Mouse (Mus musculus): ENCODE data around the gene Kifc5b.
"Not testable (repeated sequence)": the region's sequence is repeated elsewhere in the genome, so short reads cannot be mapped to it uniquely, and the experiment has no call there.

Kifc5b gene

DNA sequence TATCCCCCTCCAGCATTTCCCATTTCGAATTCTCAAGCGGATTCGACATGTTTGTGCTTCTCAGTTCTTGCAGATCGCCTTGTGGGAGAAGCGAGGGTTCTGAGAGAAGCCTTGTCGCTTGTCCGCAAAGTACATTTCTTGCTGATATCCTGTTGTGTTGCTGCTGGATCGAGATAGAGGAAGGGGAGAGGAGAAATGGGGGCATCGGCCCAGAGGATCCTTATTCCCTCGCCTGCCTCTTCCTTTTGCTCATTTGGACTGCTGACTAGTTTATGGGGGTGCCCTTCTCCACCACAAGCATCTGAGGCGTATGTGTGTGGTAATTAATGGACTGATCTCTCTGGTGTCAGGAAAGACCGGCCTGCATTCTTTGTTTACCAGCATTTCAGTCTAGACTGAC lies 669 bp downstream of the Kifc5b start:
- not testable (repeated sequence) for DNase-seq (ENCODE audit: extremely low read depth, insufficient read length, low spot score)

DNA sequence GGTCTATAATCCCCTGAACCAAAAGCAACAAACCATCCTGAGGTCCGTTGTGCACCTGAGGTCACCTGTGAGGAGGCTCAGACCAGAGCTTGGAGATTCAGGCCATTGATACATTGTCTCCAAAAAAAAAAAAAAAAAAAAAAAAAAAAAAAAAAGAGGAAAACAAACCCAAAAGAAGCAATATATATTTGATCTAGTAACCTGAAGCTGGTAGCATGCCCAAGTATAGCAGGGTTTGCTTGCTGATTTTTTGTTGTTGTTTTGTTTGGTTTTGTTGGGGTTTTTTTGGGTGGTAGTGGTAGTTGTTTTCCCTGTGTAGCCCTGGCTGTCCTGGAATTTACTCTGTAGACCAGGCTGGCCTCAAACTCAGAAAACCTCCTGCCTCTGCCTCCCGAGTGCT lies 1.5 kb downstream of the Kifc5b start:
- no peak for DNase-seq (ENCODE audit: extremely low read depth, insufficient read length, low spot score)

DNA sequence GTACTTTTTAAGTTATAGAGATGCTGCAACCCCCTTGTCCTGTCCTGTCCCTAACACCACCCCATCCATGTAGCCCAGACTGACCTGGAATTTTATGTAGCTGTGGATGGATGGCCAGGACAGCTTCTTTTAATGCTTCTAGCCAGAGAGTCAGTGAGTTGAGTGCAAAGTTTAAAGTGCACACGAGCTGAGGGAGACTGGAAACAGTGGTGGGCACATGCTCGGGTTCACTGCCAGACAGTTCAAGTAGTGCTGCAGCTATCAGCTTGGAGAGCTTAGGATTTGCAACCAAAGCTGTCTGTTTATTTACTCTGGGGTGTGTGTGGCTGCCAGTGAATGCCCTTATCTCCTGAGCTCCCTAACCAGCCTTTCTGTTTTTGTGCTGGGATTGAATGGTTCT lies 2.6 kb downstream of the Kifc5b start:
- DNase-seq (ENCODE audit: extremely low read depth, insufficient read length, low spot score), result not testable (repeated sequence)

DNA sequence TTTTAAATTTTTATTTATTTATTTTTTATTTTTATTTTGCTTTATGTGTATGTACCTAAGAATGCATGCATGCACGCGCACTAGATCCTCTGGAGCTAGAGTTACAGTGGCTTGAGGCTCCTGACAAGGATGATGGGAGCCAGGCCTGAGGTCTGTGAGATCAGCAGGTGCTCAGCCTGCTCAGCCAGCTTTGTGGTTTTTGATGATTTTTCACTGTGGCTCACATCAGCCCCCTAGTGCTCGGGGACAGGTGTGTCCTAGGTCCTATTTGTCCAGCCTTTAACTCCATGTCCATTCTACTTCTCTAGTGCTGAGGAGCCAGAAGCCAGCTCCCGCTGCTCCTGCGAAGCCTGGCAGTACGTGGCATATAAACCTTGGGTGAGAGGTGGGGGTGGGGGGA lies 5.5 kb downstream of the Kifc5b start:
- DNase-seq (ENCODE audit: extremely low read depth, insufficient read length, low spot score), result not testable (repeated sequence)

DNA sequence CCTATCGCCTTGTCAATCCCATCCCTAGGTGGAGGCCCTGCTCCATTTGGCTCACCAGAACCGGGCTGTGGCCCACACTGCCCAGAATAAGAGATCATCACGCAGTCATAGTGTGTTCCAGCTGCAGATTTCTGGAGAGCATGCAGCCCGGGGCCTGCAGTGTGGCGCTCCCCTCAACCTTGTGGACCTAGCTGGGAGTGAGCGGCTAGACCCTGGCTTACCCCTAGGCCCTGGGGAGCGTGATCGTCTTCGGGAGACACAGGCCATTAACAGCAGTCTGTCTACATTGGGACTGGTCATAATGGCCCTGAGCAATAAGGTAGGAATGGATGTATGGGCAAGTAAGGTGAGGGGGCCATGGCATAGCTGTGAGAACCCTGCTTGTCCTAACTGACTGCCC lies 8.5 kb downstream of the Kifc5b start:
- DNase-seq (ENCODE audit: extremely low read depth, insufficient read length, low spot score), result not testable (repeated sequence)

DNA sequence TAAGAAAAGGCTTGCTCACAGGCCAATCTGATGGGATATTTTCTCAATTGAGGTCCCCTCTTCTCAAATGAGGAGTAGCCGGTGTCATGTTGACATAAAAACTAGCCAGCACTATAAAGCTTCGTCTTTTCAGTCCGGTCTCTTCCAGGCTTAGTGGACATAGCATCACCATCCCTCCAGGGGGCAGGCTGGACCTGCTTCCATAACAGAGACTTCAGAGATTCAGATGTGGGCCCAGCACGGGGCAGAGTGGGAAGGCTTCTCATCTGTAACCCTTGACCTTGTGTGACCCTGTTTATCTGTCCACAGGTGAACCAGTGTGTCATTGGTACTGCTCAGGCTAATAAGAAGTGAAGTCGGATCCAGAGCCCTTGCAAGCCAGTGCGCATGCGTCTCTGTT lies 14.9 kb downstream of the Kifc5b start:
- not testable (repeated sequence) for DNase-seq (ENCODE audit: extremely low read depth, insufficient read length, low spot score)

DNA sequence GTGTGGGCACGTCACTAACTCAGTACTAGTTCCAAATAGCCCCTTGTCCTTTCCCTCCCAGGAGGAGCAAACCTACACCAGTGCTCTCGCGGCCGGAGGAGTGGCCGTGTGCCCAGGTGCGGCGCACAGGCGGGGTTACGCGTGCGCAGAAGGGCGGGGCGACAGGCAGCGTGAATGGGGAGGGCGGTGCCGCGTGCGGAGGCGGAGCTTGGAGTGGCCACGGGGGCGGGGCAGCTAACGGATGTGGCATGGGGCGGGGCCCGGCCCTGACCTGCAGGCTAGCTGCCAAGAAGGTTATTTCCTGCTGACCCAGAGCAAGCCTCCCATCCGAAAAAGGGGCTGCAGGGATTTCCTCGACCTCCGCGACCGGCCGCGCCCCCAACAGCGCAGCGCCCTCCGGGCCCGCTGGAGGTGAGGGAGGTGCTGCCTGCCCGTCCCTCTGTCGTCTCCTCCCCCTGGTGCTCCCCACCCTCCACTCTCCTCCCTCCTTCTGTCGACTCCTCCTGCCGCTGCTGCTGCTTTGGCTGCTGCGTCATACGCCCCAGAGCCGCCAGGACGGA lies 16.0 kb downstream of the Kifc5b start, which contains the start of gene Phf1:
TSS of gene Phf1 (plus strand) at position 214 of the 560 bp plus-strand sequence.
- DNase-seq (ENCODE audit: extremely low read depth, insufficient read length, low spot score), result peak; percentile 96

DNA sequence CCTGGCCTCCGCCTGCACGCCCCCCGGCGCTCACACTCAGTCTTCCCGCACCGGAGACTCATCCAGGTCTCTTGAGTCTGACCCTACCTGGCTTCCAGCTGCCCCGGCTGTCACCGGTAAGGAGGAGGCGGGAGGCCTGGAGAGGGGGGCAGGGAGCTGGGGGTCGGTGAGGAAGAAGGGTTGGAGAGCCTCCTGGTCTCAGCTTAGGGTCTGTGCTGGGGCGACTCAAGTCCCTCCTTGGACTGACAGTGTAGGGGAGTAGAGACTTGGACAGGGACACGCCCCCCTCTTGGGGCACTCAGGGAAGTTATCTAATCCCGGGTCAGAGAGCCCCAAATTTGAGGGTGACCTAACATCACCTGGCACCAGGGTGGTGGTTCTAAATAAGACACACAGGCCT lies 16.5 kb downstream of the Kifc5b start:
- no peak for DNase-seq (ENCODE audit: extremely low read depth, insufficient read length, low spot score)

DNA sequence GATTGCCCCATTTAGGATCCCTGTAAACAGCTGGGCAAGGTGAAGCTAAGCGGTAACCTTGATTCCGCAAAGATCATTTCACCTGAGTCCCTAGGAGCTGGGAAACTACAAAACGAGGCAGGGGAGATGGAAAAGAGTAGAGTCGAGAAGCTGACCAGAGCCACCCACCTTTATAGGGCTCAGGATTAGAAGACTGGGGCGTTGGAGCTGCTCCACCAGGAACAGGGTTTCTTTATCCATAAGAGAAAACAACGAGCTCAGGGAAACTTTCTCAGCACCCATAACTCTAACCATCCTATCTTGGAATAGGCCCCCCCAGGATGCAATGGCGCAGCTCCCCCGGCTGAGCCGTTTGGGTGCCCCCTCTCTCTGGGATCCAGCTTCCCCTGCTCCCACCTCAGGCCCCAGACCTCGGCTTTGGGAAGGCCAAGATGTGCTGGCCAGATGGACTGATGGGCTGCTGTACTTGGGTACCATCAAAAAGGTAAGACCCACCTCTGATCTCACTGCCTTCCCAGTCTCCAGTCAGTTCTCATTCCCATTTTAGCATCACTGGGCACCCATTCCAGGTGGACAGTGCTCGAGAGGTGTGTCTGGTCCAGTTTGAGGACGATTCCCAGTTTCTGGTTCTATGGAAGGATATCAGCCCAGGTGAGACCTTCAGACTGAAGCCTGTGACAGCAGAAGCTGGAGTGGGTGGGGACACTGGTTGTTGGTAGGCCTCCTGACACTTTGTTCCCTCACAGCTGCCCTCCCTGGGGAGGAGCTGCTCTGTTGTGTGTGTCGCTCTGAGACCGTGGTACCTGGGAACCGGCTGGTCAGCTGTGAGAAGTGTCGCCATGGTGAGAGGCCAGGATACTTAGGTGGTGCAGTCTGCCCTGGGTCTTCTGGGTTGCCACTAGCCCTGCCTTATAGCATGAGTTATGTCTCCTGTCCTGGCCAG lies 17.3 kb downstream of the Kifc5b start:
- no peak for DNase-seq (ENCODE audit: extremely low read depth, insufficient read length, low spot score)

DNA sequence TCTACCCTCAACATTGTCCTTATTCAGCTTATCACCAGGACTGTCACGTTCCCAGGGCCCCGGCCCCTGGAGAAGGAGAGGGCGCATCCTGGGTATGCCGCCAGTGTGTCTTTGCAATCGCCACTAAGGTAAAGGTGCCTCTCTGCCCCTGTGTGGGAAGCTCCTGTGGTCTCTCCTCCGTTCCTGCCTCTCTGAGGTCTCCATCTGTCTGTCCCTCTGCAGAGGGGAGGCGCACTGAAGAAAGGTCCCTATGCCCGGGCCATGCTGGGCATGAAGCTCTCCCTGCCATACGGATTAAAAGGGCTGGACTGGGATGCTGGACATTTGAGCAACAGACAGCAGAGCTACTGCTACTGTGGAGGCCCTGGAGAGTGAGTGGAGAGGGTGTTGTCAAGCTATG lies 18.1 kb downstream of the Kifc5b start:
- DNase-seq (ENCODE audit: extremely low read depth, insufficient read length, low spot score), result no peak

DNA sequence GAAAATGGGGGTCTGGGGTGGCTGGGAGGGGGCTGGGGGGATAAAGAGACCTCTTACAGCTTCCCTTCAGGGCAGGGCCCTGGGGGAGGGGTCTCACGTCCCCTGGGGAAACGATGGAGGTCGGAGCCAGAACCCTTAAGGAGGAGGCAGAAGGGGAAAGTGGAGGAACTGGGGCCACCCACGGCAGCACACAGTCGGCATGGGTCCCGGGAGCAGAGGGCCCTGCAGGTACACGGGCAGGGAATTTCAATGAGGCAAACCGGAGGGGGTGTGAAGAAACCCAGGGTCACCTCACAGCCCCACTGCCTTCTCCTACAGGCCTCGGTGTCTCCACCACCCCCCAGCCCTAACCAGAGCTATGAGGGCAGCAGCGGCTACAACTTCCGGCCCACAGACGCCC lies 19.6 kb downstream of the Kifc5b start:
- DNase-seq (ENCODE audit: extremely low read depth, insufficient read length, low spot score), result no peak

DNA sequence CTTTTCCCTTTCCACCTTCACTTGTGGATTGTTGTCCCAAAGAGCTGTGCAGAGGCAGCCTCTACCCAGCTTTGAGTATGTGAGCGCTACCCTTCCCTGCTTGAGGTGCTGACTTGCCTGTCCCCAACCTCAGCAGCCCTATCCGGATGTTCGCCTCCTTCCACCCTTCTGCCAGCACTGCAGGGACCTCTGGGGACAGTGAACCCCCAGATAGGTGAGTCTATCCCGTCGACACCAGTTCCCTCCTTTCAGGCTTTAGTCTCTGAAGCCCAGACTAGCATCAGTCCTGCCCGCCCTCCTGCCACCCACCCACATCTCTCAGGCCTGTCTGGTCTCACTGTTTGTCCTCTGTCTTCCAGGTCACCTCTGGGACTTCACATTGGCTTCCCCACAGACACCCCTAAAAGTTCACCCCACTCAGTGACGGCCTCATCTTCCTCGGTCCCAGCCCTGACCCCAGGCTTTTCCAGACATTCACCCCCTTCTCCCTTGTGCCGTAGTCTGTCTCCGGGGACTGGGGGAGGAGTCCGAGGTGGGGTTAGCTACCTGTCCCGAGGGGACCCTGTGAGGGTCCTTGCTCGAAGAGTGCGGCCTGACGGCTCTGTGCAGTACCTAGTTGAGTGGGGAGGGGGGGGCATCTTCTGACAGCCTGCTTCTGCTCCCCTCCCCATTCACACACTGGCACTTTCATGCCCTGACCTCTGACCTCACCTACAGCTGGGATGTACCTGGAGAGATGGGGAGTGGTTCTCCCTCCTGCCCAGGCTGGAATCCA lies 20.2 kb downstream of the Kifc5b start:
- no peak for DNase-seq (ENCODE audit: extremely low read depth, insufficient read length, low spot score)

DNA sequence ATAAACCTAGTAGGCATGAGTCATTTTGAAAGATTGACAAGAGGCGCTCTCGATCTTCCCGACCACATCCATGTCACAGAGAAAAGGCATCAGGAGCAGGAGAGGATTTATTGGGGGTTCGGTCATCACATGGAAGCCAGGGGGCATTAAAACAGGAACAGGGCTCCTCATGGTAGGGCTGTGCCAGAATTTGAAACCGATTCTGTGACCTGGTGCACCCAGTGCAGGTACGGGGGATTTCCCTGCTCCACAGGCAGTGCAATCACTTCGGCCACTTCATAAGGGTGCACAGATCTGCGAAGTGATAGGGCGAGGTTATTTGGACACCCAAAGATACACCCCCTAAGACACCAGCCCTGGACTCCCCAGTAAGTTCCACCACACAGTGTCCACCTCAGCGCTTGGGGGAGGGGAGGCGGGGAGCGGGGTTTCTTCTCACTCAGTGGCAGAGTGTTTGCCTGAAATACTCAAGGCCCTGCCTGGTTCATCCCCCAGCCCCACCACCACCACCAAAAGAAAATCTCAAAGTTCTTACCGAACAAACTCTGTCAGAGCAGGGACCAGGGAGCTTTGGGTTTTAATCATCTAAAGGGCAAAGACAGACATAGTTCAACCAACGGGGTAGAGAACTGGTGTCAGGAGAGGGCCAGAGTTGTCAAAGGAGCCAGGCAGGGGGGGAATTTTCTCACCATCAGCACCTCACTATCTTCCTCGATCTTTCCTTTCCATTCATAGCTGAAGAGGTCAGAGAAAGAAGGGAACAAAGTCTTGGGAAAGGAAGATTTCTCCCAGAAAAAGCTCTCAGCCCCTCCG lies 21.2 kb downstream of the Kifc5b start:
- DNase-seq (ENCODE audit: extremely low read depth, insufficient read length, low spot score), result no peak

DNA sequence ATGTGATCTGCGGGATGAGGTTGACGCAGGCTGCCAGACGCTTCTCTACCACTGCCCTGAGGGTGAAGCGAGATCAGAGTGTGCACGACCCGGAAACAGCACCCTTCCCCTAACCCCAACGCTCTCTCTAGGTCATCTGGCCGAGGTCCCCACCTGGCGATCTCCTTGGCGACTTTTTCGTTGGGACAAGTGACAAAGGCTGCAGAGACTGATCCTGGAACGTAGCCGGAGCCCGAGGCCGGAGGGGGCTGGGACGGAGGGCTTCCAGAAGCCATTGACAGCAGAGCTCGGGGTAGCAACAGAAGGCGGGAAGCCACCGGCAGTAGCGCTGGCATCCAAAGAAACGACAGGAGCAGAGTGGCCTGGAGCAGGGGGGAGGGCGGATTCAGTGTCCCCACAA lies 21.8 kb downstream of the Kifc5b start:
- DNase-seq (ENCODE audit: extremely low read depth, insufficient read length, low spot score), result no peak

DNA sequence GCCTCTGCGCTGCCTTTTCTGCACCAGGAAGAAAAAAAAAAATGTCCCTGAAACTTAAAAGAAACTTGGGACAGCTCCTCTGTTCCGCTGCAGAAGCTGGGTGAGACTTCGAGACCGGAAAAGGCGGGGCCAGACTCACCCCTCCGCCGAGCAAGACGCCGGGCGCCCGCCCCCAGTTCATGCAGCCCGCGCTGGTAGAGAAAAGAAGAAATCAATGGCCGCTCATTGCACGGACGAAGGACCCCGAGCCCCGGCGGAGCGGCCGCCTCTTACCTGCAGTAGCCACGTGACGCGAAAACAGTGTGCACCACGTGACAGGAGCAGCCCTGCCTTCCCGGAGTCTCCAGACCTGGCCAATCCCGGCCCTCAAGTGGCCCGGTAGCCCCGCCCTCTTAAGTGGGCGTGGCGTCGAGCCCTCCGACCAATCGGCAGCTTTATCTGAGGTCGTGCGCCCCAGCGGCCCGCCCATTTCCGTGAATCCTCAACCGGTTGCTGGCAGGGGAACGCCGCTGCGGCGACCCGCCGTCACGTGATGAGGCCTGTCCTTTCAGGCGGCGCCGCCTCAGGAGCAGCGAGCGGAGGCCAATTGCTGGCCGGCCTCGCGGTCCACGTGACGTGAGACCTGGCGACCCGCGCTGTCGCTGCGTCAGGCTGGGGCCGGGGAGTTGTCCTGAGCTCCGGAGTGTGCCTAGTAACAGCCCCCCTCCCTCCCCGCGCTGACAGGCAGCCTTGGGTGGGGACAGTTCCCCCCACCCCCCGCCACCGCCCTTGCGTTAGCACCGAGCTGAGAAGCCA lies 22.5 kb downstream of the Kifc5b start, which contains the start of gene Cuta:
TSS of gene Cuta (minus strand) at position 392 of the 795 bp plus-strand sequence.
- peak; percentile 100 for DNase-seq (ENCODE audit: extremely low read depth, insufficient read length, low spot score)

DNA sequence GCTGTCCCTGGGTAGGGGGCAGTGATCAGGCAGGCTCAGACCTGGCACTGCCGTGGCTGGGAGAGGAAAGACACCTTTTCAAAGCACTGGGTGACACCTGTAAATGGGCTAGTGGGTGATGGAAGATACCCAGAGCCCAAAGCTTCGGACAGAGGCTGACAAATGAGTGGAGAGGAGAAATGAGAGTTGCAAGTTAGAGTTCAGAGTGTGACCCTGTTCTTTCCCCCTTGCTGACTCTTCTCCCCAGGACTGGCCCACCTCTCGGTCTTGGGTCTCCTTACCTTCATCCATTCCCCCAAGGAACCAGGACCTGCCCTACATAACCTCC lies 23.0 kb downstream of the Kifc5b start:
- no peak for DNase-seq (ENCODE audit: extremely low read depth, insufficient read length, low spot score)

DNA sequence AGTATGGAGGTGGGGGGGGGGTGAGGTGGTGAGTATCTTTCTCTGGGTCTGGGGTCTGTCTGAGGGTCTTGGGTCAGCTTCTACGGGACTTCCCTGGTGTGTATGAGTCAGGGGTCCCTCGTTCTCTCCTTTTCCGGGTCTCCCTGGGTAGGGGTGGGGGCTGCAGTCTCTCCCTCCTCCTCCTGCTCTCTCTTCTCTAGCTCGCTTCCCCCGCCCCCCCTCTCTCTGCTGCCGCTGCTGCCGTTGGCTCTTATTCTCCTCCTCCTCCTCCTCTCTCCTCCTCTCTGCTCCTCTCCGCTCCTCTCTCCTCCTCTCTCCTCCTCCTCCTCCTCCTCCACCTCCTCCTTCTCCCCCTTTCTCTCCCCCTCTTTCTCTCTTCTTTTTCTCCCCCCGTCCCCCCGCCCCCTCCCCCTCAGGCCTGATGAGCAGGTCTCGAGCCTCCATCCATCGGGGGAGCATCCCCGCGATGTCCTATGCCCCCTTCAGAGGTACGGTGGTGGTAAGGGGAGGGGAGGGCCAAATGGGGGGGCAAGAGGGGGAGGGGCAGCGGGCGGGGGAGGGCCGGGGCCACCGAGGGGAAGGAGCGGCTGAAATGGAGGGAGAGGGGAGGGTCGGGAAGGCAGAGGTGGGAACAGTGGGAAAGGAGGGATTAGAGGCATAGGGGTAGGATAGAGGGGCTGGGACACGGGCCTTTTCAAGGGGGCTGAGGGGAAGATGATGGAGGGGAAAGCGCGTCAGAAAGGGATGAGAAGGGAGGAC lies 24.3 kb downstream of the Kifc5b start, which contains the start of gene Syngap1:
TSS of gene Syngap1 (plus strand) at position 223 of the 759 bp plus-strand sequence.
- DNase-seq (ENCODE audit: extremely low read depth, insufficient read length, low spot score), result no peak

DNA sequence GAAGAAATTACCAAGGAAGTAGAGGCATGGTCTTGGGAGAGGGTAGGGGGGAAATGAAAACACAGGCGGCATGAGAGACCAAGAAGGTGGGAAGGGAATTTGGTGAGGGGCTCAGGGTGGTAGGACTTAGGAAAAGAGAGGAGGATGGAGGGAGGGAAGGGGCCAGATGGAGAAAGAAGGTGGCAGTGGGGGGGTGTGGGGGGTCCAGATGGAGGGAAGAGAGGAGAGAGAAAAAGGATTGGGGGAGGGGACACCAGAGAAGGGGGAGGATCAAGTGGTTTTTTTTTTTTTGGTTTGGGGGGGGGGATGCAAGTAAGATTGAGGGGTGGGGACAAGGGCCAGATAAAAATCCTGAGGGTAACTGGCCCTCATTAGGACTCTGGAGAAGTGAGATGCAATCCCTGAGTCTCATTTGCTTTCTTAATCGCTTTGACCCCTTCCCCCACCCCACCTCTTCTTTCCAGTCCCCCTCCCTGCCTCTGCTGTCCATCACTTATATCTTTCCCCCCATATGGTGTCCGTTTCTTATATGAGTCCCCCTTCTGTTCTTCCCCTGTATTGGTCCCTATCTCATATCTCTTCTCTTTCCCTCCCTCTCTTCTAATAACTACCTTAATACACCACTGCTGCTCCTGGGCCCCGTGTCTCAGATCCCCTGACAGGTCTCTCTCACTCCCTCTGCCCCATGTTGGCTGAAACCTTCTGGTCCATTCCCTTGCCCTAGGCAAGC lies 25.1 kb downstream of the Kifc5b start:
- no peak for DNase-seq (ENCODE audit: extremely low read depth, insufficient read length, low spot score)
